Mouse (Mus musculus): ENCODE results near the gene Golm1.

DNA sequence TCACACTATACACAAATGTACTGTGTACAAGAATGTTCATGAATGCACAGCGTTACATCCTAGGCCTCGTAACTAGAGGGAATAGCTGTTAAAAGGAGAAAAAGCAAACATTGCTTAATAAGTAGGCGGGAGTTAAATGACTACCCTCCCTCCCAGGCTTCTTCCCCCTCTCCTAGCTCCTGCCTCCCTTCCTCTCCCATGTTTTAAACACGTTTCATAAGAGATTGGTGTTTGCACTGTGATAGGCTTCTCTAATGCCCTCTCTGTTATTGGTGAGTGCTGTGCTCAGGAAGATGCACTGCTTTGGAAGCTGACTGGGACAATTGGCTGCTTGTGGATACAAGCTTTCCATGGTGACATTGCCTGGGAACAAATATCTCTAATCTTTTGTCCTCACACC, 60.1 kb downstream of the Golm1 start:
- TF ChIP-seq POLR2A (IDR thresholded peaks at IDR 0.05; ENCODE audit: control insufficient read depth, extremely low read depth, insufficient read depth, low read length, poor library complexity) (no peak), CTCF (IDR thresholded peaks at IDR 0.05; ENCODE audit: borderline replicate concordance, control insufficient read depth, extremely low read depth, insufficient read depth, low read length, poor library complexity) (no peak)

Data from thymus, adult 2 months (tissue).